Mouse (Mus musculus) heart, embryonic 11.5 days (tissue): ENCODE data around the gene Arhgap10. TPM values are rescaled to one million over a fixed set of nuclear protein-coding genes. Genes with fewer than 3 reads are reported as not detected.

ENCODE experiments used
- ATAC-seq: fragments of 200-750 bp; cut with Nextera tagmentation; replicated peaks from 2 replicates; pipeline ENCODE4 v1.8.0; 2017; ENCODE audit warnings: moderate library complexity; ENCODE audit not compliant: insufficient number of reproducible peaks, low FRiP score, low TSS enrichment
- H3K27ac ChIP-seq: fragments of 300-500 bp; sonication (generic); 2 replicates; pipeline ENCODE4 v1.5.1; 2014; ENCODE audit warnings: mild to moderate bottlenecking, low read depth, low read length
- H3K27me3 ChIP-seq: fragments of 300-500 bp; sonication (generic); 2 replicates; pipeline ENCODE4 v1.6.1; 2014; ENCODE audit warnings: mild to moderate bottlenecking, low read length, mixed read lengths; ENCODE audit not compliant: control insufficient read depth, insufficient read depth
- H3K36me3 ChIP-seq: fragments of 300-500 bp; sonication (generic); 2 replicates; pipeline ENCODE4 v1.6.1; 2014; ENCODE audit warnings: mild to moderate bottlenecking, low read length, moderate library complexity, mixed read lengths; ENCODE audit not compliant: control insufficient read depth, insufficient read depth
- H3K4me1 ChIP-seq: fragments of 300-500 bp; sonication (generic); 2 replicates; pipeline ENCODE4 v1.6.1; 2014; ENCODE audit warnings: low read length; ENCODE audit not compliant: control insufficient read depth, insufficient read depth
- H3K4me2 ChIP-seq: fragments of 300-500 bp; sonication (generic); 2 replicates; pipeline ENCODE4 v1.6.1; 2014; ENCODE audit warnings: mild to moderate bottlenecking, moderate library complexity
- H3K4me3 ChIP-seq: fragments of 300-500 bp; sonication (generic); 2 replicates; pipeline ENCODE4 v1.5.1; 2014; ENCODE audit warnings: low read depth, low read length
- H3K9ac ChIP-seq: fragments of 300-500 bp; sonication (generic); 2 replicates; pipeline ENCODE4 v1.6.1; 2014; ENCODE audit warnings: mild to moderate bottlenecking, low read depth, low read length, moderate library complexity
- H3K9me3 ChIP-seq: fragments of 300-500 bp; sonication (generic); replicated peaks from 2 replicates; pipeline ENCODE4 v1.6.1; 2016; ENCODE audit warnings: low read length; ENCODE audit not compliant: control insufficient read depth
- WGBS: fragments of 180-500 bp; shearing (Covaris S2); extraction: QIAGEN DNeasy Blood & Tissue Kit; methylation state at CpG from one replicate; pipeline ENCODE4 v1.1.7; 2014; ENCODE audit not compliant: insufficient replicate concordance; 5-methylcytosine and 5-hydroxymethylcytosine counted together
- polyA plus RNA-seq: library from polyadenylated mRNA; unstranded; fragments of >200 nt; fragmentation: Nextera tagmentation; extraction: Ambion mirVana; gene quantifications from 2 replicates; pipeline ENCODE4 v1.2.1, GENCODE M21; 2014

The Arhgap10 gene
- polyA plus RNA-seq, 1 experiment from 2014 or later = 23.2 TPM

GRCm38 (mm10) chr8:77276827-77277226 lies 240.9 kb downstream of the Arhgap10 start:
- 80% methylated on average over 10 of the region's 10 CpGs for WGBS
- no peaks in the 10 kb centered on the region for H3K27me3 ChIP-seq
- no peak overlapping the region for H3K4me2 ChIP-seq
- no peak overlapping the region for H3K4me3 ChIP-seq
- no peaks in the 10 kb centered on the region for H3K4me1 ChIP-seq
- H3K9me3 ChIP-seq = no peaks in the 10 kb centered on the region
- no peak for ATAC-seq
- no peaks in the 10 kb centered on the region for H3K36me3 ChIP-seq
- H3K9ac ChIP-seq = no peak overlapping the region
- H3K27ac ChIP-seq = no peak overlapping the region

- 89% methylated on average over 5 of the region's 5 CpGs for WGBS
- no peaks in the 10 kb centered on the region; the same call in 1 of the 2 replicates for H3K36me3 ChIP-seq
These were observed 242.2 kb downstream of the Arhgap10 start for GRCm38 (mm10) chr8:77275571-77275970.

GRCm38 (mm10) chr8:77272136-77272535 lies 245.6 kb downstream of the Arhgap10 start:
- Histone ChIP-seq H3K4me2 (no peak overlapping the region), H3K27ac (no peak overlapping the region), H3K9ac (no peak overlapping the region), H3K36me3 (peaks cover 3% of the 10 kb centered on the region; the same call in 1 of the 2 replicates), H3K4me3 (no peak overlapping the region), H3K9me3 (no peaks in the 10 kb centered on the region; the same call in 1 of the 2 replicates), H3K27me3 (no peaks in the 10 kb centered on the region), H3K4me1 (no peaks in the 10 kb centered on the region)
- ATAC-seq = no peak
- 85% methylated on average over 6 of the region's 6 CpGs for WGBS

More at GRCm38 (mm10) chr8:77275571-77275970, 242.2 kb downstream of the Arhgap10 start:
- ATAC-seq = no peak
- Histone ChIP-seq H3K4me3 (no peak overlapping the region), H3K9me3 (no peaks in the 10 kb centered on the region), H3K4me1 (no peaks in the 10 kb centered on the region), H3K27me3 (no peaks in the 10 kb centered on the region), H3K9ac (no peak overlapping the region), H3K4me2 (no peak overlapping the region), H3K27ac (no peak overlapping the region)

- Histone ChIP-seq H3K4me2 (no peak overlapping the region), H3K27me3 (no peaks in the 10 kb centered on the region), H3K27ac (no peak overlapping the region), H3K4me3 (no peak overlapping the region), H3K9ac (no peak overlapping the region), H3K36me3 (peaks cover 3% of the 10 kb centered on the region; the same call in 1 of the 2 replicates), H3K9me3 (no peaks in the 10 kb centered on the region; the same call in 1 of the 2 replicates), H3K4me1 (no peaks in the 10 kb centered on the region)
- WGBS = 70% methylated on average over 1 of the region's 1 CpGs
- no peak for ATAC-seq
These were observed 249.8 kb downstream of the Arhgap10 start for GRCm38 (mm10) chr8:77267941-77268405.

- no peak overlapping the region for H3K4me2 ChIP-seq
- no peak overlapping the region for H3K27ac ChIP-seq
- H3K4me3 ChIP-seq = no peak overlapping the region
- H3K4me1 ChIP-seq = no peaks in the 10 kb centered on the region
- H3K9ac ChIP-seq = no peak overlapping the region
- ATAC-seq = no peak
- no peaks in the 10 kb centered on the region for H3K9me3 ChIP-seq
- H3K36me3 ChIP-seq = peaks cover 2% of the 10 kb centered on the region; the same call in 1 of the 2 replicates
- H3K27me3 ChIP-seq = no peaks in the 10 kb centered on the region
- 86% methylated on average over 12 of the region's 12 CpGs for WGBS
These were observed 255.3 kb downstream of the Arhgap10 start for GRCm38 (mm10) chr8:77262216-77263009.

GRCm38 (mm10) chr8:77261215-77261614 lies 256.5 kb downstream of the Arhgap10 start:
- Histone ChIP-seq H3K27ac (no peak overlapping the region), H3K36me3 (peaks cover 2% of the 10 kb centered on the region; the same call in 1 of the 2 replicates), H3K9ac (no peak overlapping the region), H3K9me3 (no peaks in the 10 kb centered on the region), H3K27me3 (no peaks in the 10 kb centered on the region), H3K4me3 (no peak overlapping the region), H3K4me2 (no peak overlapping the region), H3K4me1 (no peaks in the 10 kb centered on the region)
- WGBS = 90% methylated on average over 6 of the region's 6 CpGs
- no peak for ATAC-seq

GRCm38 (mm10) chr8:77257085-77257451 lies 260.7 kb downstream of the Arhgap10 start:
- WGBS = 86% methylated on average over 12 of the region's 12 CpGs

GRCm38 (mm10) chr8:77256450-77257084 lies 261.2 kb downstream of the Arhgap10 start:
- Histone ChIP-seq H3K4me2 (no peak overlapping the region), H3K27ac (no peak overlapping the region), H3K36me3 (peaks cover 2% of the 10 kb centered on the region; the same call in 1 of the 2 replicates), H3K4me1 (no peaks in the 10 kb centered on the region), H3K4me3 (no peak overlapping the region), H3K9me3 (no peaks in the 10 kb centered on the region), H3K9ac (no peak overlapping the region), H3K27me3 (no peaks in the 10 kb centered on the region)
- 92% methylated on average over 5 of the region's 5 CpGs for WGBS
- ATAC-seq = no peak

More at GRCm38 (mm10) chr8:77257085-77257451, 260.7 kb downstream of the Arhgap10 start:
- Histone ChIP-seq H3K36me3 (peaks cover 2% of the 10 kb centered on the region; the same call in 1 of the 2 replicates), H3K27ac (no peak overlapping the region), H3K4me2 (no peak overlapping the region), H3K27me3 (no peaks in the 10 kb centered on the region), H3K4me3 (no peak overlapping the region), H3K9me3 (no peaks in the 10 kb centered on the region), H3K9ac (no peak overlapping the region), H3K4me1 (no peaks in the 10 kb centered on the region)
- ATAC-seq = no peak
